Mouse (Mus musculus): Measurements from ENCODE around the gene Tas2r144. TPM values are rescaled to one million over a fixed set of nuclear protein-coding genes. Genes with fewer than 3 reads are reported as not detected.

Gene Tas2r144
- polyA plus RNA-seq (2014; fragmentation: Nextera tagmentation; extraction: Ambion mirVana), result not detected in 2 replicates

GRCm38 (mm10) chr6:42215028-42215427, at the start of gene Tas2r144:
Gene Tas2r144 (plus strand): TSS chr6:42215328.
- Histone ChIP-seq H3K4me3 (ENCODE audit: low read depth, low read length) (no peak within 1 kb of the TSS), H3K27ac (ENCODE audit: low read depth, low read length) (no peak within 1 kb of the TSS), H3K36me3 (ENCODE audit: control insufficient read depth, insufficient read depth, low read length) (no peaks in the 10 kb centered on the region), H3K4me1 (ENCODE audit: control insufficient read depth, insufficient read depth, low read length) (no peaks in the 10 kb centered on the region), H3K9ac (ENCODE audit: low read depth, low read length) (no peak within 1 kb of the TSS), H3K4me2 (no peak within 1 kb of the TSS), H3K27me3 (ENCODE audit: control insufficient read depth, insufficient read depth, low read length) (no peaks in the 10 kb centered on the region), H3K9me3 (replicated peaks; ENCODE audit: control insufficient read depth, low read length) (no peaks in the 10 kb centered on the region)
- no peak for ATAC-seq (replicated peaks; ENCODE audit: insufficient number of reproducible peaks, low FRiP score, low TSS enrichment)
- 74% methylated on average over 2 of the region's 2 CpGs for WGBS (ENCODE audit: insufficient replicate concordance)

- Histone ChIP-seq H3K4me1 (ENCODE audit: control insufficient read depth, insufficient read depth, low read length) (no peaks in the 10 kb centered on the region), H3K4me3 (ENCODE audit: low read depth, low read length) (no peak overlapping the region), H3K36me3 (ENCODE audit: control insufficient read depth, insufficient read depth, low read length) (no peaks in the 10 kb centered on the region), H3K9me3 (replicated peaks; ENCODE audit: control insufficient read depth, low read length) (no peaks in the 10 kb centered on the region), H3K27me3 (ENCODE audit: control insufficient read depth, insufficient read depth, low read length) (no peaks in the 10 kb centered on the region), H3K4me2 (no peak overlapping the region), H3K9ac (ENCODE audit: low read depth, low read length) (no peak overlapping the region), H3K27ac (ENCODE audit: low read depth, low read length) (no peak overlapping the region)
- 57% methylated on average over 1 of the region's 1 CpGs for WGBS (ENCODE audit: insufficient replicate concordance)
- no peak for ATAC-seq (replicated peaks; ENCODE audit: insufficient number of reproducible peaks, low FRiP score, low TSS enrichment)
Measured at GRCm38 (mm10) chr6:42182462-42182861, 32.7 kb upstream of the Tas2r144 start.

GRCm38 (mm10) chr6:42186230-42186629, 28.9 kb upstream of the Tas2r144 start:
- Histone ChIP-seq H3K27ac (ENCODE audit: low read depth, low read length) (no peak overlapping the region), H3K9ac (ENCODE audit: low read depth, low read length) (no peak overlapping the region), H3K4me3 (ENCODE audit: low read depth, low read length) (no peak overlapping the region), H3K9me3 (replicated peaks; ENCODE audit: control insufficient read depth, low read length) (no peaks in the 10 kb centered on the region), H3K4me1 (ENCODE audit: control insufficient read depth, insufficient read depth, low read length) (no peaks in the 10 kb centered on the region), H3K4me2 (no peak overlapping the region), H3K36me3 (ENCODE audit: control insufficient read depth, insufficient read depth, low read length) (no peaks in the 10 kb centered on the region), H3K27me3 (ENCODE audit: control insufficient read depth, insufficient read depth, low read length) (no peaks in the 10 kb centered on the region)
- 36% methylated on average over 3 of the region's 3 CpGs for WGBS (ENCODE audit: insufficient replicate concordance)
- ATAC-seq (replicated peaks; ENCODE audit: insufficient number of reproducible peaks, low FRiP score, low TSS enrichment), result no peak

- Histone ChIP-seq H3K27ac (ENCODE audit: low read depth, low read length) (no peak overlapping the region), H3K9me3 (replicated peaks; ENCODE audit: control insufficient read depth, low read length) (no peaks in the 10 kb centered on the region), H3K4me2 (no peak overlapping the region), H3K4me1 (ENCODE audit: control insufficient read depth, insufficient read depth, low read length) (no peaks in the 10 kb centered on the region), H3K4me3 (ENCODE audit: low read depth, low read length) (no peak overlapping the region), H3K36me3 (ENCODE audit: control insufficient read depth, insufficient read depth, low read length) (no peaks in the 10 kb centered on the region), H3K27me3 (ENCODE audit: control insufficient read depth, insufficient read depth, low read length) (no peaks in the 10 kb centered on the region), H3K9ac (ENCODE audit: low read depth, low read length) (no peak overlapping the region)
- 35% methylated on average over 3 of the region's 3 CpGs for WGBS (ENCODE audit: insufficient replicate concordance)
- no peak for ATAC-seq (replicated peaks; ENCODE audit: insufficient number of reproducible peaks, low FRiP score, low TSS enrichment)
Measured at GRCm38 (mm10) chr6:42197710-42198109, 17.4 kb upstream of the Tas2r144 start.

- Histone ChIP-seq H3K9me3 (replicated peaks; ENCODE audit: control insufficient read depth, low read length) (no peaks in the 10 kb centered on the region), H3K27me3 (ENCODE audit: control insufficient read depth, insufficient read depth, low read length) (no peaks in the 10 kb centered on the region), H3K27ac (ENCODE audit: low read depth, low read length) (no peak overlapping the region), H3K4me1 (ENCODE audit: control insufficient read depth, insufficient read depth, low read length) (no peaks in the 10 kb centered on the region), H3K36me3 (ENCODE audit: control insufficient read depth, insufficient read depth, low read length) (no peaks in the 10 kb centered on the region), H3K4me3 (ENCODE audit: low read depth, low read length) (no peak overlapping the region), H3K4me2 (no peak overlapping the region), H3K9ac (ENCODE audit: low read depth, low read length) (no peak overlapping the region)
- no peak for ATAC-seq (replicated peaks; ENCODE audit: insufficient number of reproducible peaks, low FRiP score, low TSS enrichment)
- 71% methylated on average over 1 of the region's 1 CpGs for WGBS (ENCODE audit: insufficient replicate concordance)
Measured at GRCm38 (mm10) chr6:42199498-42199897, 15.6 kb upstream of the Tas2r144 start.

GRCm38 (mm10) chr6:42222286-42222685, 7.2 kb downstream of the Tas2r144 start:
- H3K4me2 ChIP-seq, result no peak overlapping the region
- ATAC-seq (replicated peaks; ENCODE audit: insufficient number of reproducible peaks, low FRiP score, low TSS enrichment), result no peak
- no peak overlapping the region for H3K27ac ChIP-seq (ENCODE audit: low read depth, low read length)
- H3K36me3 ChIP-seq (ENCODE audit: control insufficient read depth, insufficient read depth, low read length), result no peaks in the 10 kb centered on the region
- H3K9ac ChIP-seq (ENCODE audit: low read depth, low read length), result no peak overlapping the region
- no peaks in the 10 kb centered on the region for H3K4me1 ChIP-seq (ENCODE audit: control insufficient read depth, insufficient read depth, low read length)
- H3K27me3 ChIP-seq (ENCODE audit: control insufficient read depth, insufficient read depth, low read length), result no peaks in the 10 kb centered on the region
- WGBS (ENCODE audit: insufficient replicate concordance), result 61% methylated on average over 3 of the region's 3 CpGs
- no peak overlapping the region for H3K4me3 ChIP-seq (ENCODE audit: low read depth, low read length)
- H3K9me3 ChIP-seq (replicated peaks; ENCODE audit: control insufficient read depth, low read length), result no peaks in the 10 kb centered on the region

GRCm38 (mm10) chr6:42225046-42225445, 9.9 kb downstream of the Tas2r144 start:
- no peak overlapping the region for H3K4me3 ChIP-seq (ENCODE audit: low read depth, low read length)
- H3K9me3 ChIP-seq (replicated peaks; ENCODE audit: control insufficient read depth, low read length), result no peaks in the 10 kb centered on the region
- no peak overlapping the region for H3K4me2 ChIP-seq
- no peaks in the 10 kb centered on the region for H3K4me1 ChIP-seq (ENCODE audit: control insufficient read depth, insufficient read depth, low read length)
- no peak for ATAC-seq (replicated peaks; ENCODE audit: insufficient number of reproducible peaks, low FRiP score, low TSS enrichment)
- H3K9ac ChIP-seq (ENCODE audit: low read depth, low read length), result no peak overlapping the region
- WGBS (ENCODE audit: insufficient replicate concordance), result 65% methylated on average over 4 of the region's 4 CpGs
- no peaks in the 10 kb centered on the region for H3K27me3 ChIP-seq (ENCODE audit: control insufficient read depth, insufficient read depth, low read length)
- H3K27ac ChIP-seq (ENCODE audit: low read depth, low read length), result no peak overlapping the region
- no peaks in the 10 kb centered on the region for H3K36me3 ChIP-seq (ENCODE audit: control insufficient read depth, insufficient read depth, low read length)

- Histone ChIP-seq H3K9me3 (replicated peaks; ENCODE audit: control insufficient read depth, low read length) (no peaks in the 10 kb centered on the region), H3K27me3 (ENCODE audit: control insufficient read depth, insufficient read depth, low read length) (no peaks in the 10 kb centered on the region), H3K27ac (ENCODE audit: low read depth, low read length) (no peak overlapping the region), H3K4me1 (ENCODE audit: control insufficient read depth, insufficient read depth, low read length) (no peaks in the 10 kb centered on the region), H3K36me3 (ENCODE audit: control insufficient read depth, insufficient read depth, low read length) (no peaks in the 10 kb centered on the region), H3K4me3 (ENCODE audit: low read depth, low read length) (no peak overlapping the region), H3K9ac (ENCODE audit: low read depth, low read length) (no peak overlapping the region), H3K4me2 (no peak overlapping the region)
- ATAC-seq (replicated peaks; ENCODE audit: insufficient number of reproducible peaks, low FRiP score, low TSS enrichment), result no peak
- WGBS (ENCODE audit: insufficient replicate concordance), result 34% methylated on average over 17 of the region's 17 CpGs
Measured at GRCm38 (mm10) chr6:42227240-42228101, 12.3 kb downstream of the Tas2r144 start.

GRCm38 (mm10) chr6:42229610-42230009, 14.5 kb downstream of the Tas2r144 start:
- Histone ChIP-seq H3K4me2 (no peak overlapping the region), H3K27me3 (ENCODE audit: control insufficient read depth, insufficient read depth, low read length) (no peaks in the 10 kb centered on the region), H3K4me3 (ENCODE audit: low read depth, low read length) (no peak overlapping the region), H3K4me1 (ENCODE audit: control insufficient read depth, insufficient read depth, low read length) (no peaks in the 10 kb centered on the region), H3K27ac (ENCODE audit: low read depth, low read length) (no peak overlapping the region), H3K9ac (ENCODE audit: low read depth, low read length) (no peak overlapping the region), H3K36me3 (ENCODE audit: control insufficient read depth, insufficient read depth, low read length) (no peaks in the 10 kb centered on the region), H3K9me3 (replicated peaks; ENCODE audit: control insufficient read depth, low read length) (no peaks in the 10 kb centered on the region)
- 50% methylated on average over 4 of the region's 4 CpGs for WGBS (ENCODE audit: insufficient replicate concordance)
- no peak for ATAC-seq (replicated peaks; ENCODE audit: insufficient number of reproducible peaks, low FRiP score, low TSS enrichment)

Measured in heart, embryonic 11.5 days (tissue).